Mouse (Mus musculus): Measurements from ENCODE around the gene Flt1. TPM values are rescaled to one million over a fixed set of nuclear protein-coding genes. Genes with fewer than 3 reads are reported as not detected.

Gene Flt1
- total and polyA plus RNA-seq, 3 experiments, result 0.03 to 0.08 TPM; not detected in 1

GRCm38 (mm10) chr5:147761275-147761674 is 35.5 kb upstream of the Flt1 start:
- no peaks in the 10 kb centered on the region for H3K27me3 ChIP-seq (ENCODE audit: control insufficient read depth in 1 of 2, insufficient read depth in 2 of 2, low read length in 2 of 2)
- peak overlapping the region; percentile 28 to 58; a peak in 3 of 4 replicates for H3K4me3 ChIP-seq (ENCODE audit: control insufficient read depth in 1 of 2, insufficient read depth in 1 of 2, low read depth in 2 of 2, low read length in 2 of 2)
- H3K79me2 ChIP-seq (ENCODE audit: control insufficient read depth, insufficient read depth, low read length, poor library complexity), result no peaks in the 10 kb centered on the region
- H3K4me1 ChIP-seq (ENCODE audit: control insufficient read depth in 1 of 2, insufficient read depth in 2 of 2, low read length in 2 of 2), result peaks cover 11 to 17% of the 10 kb centered on the region in 2 experiments
- no peak overlapping the region for H3K9ac ChIP-seq (ENCODE audit: control insufficient read depth, low read depth, low read length, poor library complexity, severe bottlenecking)
- peak; percentile 40 to 52; a peak in 2 of 4 replicates for TF ChIP-seq EP300 (IDR thresholded peaks at IDR 0.05; ENCODE audit: low read depth in 1 of 2, low read length in 2 of 2)
- TF ChIP-seq TCF12 (IDR thresholded peaks at IDR 0.05; ENCODE audit: low read depth, low read length), result 0 out of 2 replicates have a peak, but pooled peaks have one; percentile 25
- no peak for TF ChIP-seq ELF1 (IDR thresholded peaks at IDR 0.05; ENCODE audit: low read depth, low read length)
- peak; percentile 36; the same call in 1 of the 2 replicates for TF ChIP-seq ETS1 (IDR thresholded peaks at IDR 0.05; ENCODE audit: low read depth, low read length)
- TF ChIP-seq RCOR1 (IDR thresholded peaks at IDR 0.05; ENCODE audit: low read depth, low read length), result no peak
- peak; percentile 64 for TF ChIP-seq GATA1 (IDR thresholded peaks at IDR 0.05; ENCODE audit: low read depth, low read length)
- TF ChIP-seq POLR2AphosphoS5 (IDR thresholded peaks at IDR 0.05; ENCODE audit: borderline replicate concordance, low read depth, low read length), result no peak
- no peaks in the 10 kb centered on the region for H3K9me3 ChIP-seq (replicated peaks; ENCODE audit: insufficient read depth, low read length)
- DNase-seq (ENCODE audit: low read depth, low spot score), result peak; percentile 66
- H3K36me3 ChIP-seq (ENCODE audit: control insufficient read depth in 1 of 2, insufficient read depth in 2 of 2, low read length in 2 of 2), result peaks cover 0 to 9% of the 10 kb centered on the region in 2 experiments; a peak in 2 of 4 replicates
- H3K27ac ChIP-seq (ENCODE audit: control insufficient read depth, low read depth, low read length), result no peak overlapping the region

- Histone ChIP-seq H3K4me3 (ENCODE audit: control insufficient read depth in 1 of 2, insufficient read depth in 1 of 2, low read depth in 2 of 2, low read length in 2 of 2) (peak overlapping the region; percentile 80 to 97), H3K36me3 (ENCODE audit: control insufficient read depth in 1 of 2, insufficient read depth in 2 of 2, low read length in 2 of 2) (peaks cover 0 to 9% of the 10 kb centered on the region in 2 experiments; a peak in 2 of 4 replicates), H3K9ac (ENCODE audit: control insufficient read depth, low read depth, low read length, poor library complexity, severe bottlenecking) (peak overlapping the region; percentile 55), H3K27me3 (ENCODE audit: control insufficient read depth in 1 of 2, insufficient read depth in 2 of 2, low read length in 2 of 2) (no peaks in the 10 kb centered on the region), H3K27ac (ENCODE audit: control insufficient read depth, low read depth, low read length) (no peak overlapping the region), H3K9me3 (replicated peaks; ENCODE audit: insufficient read depth, low read length) (no peaks in the 10 kb centered on the region), H3K4me1 (ENCODE audit: control insufficient read depth in 1 of 2, insufficient read depth in 2 of 2, low read length in 2 of 2) (peaks cover 11 to 14% of the 10 kb centered on the region in 2 experiments), H3K79me2 (ENCODE audit: control insufficient read depth, insufficient read depth, low read length, poor library complexity) (no peaks in the 10 kb centered on the region)
- TF ChIP-seq MAX (IDR thresholded peaks at IDR 0.05; ENCODE audit: low read length) (no peak), ZMIZ1 (IDR thresholded peaks at IDR 0.05; ENCODE audit: low read depth, low read length) (no peak), NRF1 (IDR thresholded peaks at IDR 0.05; ENCODE audit: insufficient read depth, low read depth, low read length, poor library complexity, severe bottlenecking) (no peak), CHD1 (IDR thresholded peaks at IDR 0.05; ENCODE audit: low read depth, low read length) (no peak), EP300 (IDR thresholded peaks at IDR 0.05; ENCODE audit: low read depth in 1 of 2, low read length in 2 of 2) (0 out of 4 replicates have a peak, but pooled peaks of 1 of the 2 experiments have one; percentile 10)
- DNase-seq (ENCODE audit: low read depth, low spot score), result peak; percentile 27
Measured at GRCm38 (mm10) chr5:147758640-147759319, 33.0 kb upstream of the Flt1 start.

Measured in MEL (cell line).